Mouse (Mus musculus) myocyte (in vitro differentiated cells): ENCODE measurements at regions not wholly inside any gene's neighbourhood (a gene's known extent, or its start where the extent isn't known, plus 50 kb on each side); places are given as distances from the start of the nearest gene placed in this dataset.
"Not testable (repeated sequence)": the region's sequence is repeated elsewhere in the genome, so short reads cannot be mapped to it uniquely, and the experiment has no call there.

Source experiments
- H3K27me3 ChIP-seq: one replicate; pipeline ENCODE4 v1.6.1; 2011; ENCODE audit not compliant: control insufficient read depth, insufficient read depth, insufficient read length
- H3K36me3 ChIP-seq: one replicate; pipeline ENCODE4 v1.6.1; 2011; ENCODE audit not compliant: control insufficient read depth, insufficient read depth
- H3K4me2 ChIP-seq: one replicate; pipeline ENCODE4 v1.6.1; 2011; ENCODE audit warnings: low read depth, control low read depth
- H3K4me3 ChIP-seq: one replicate; pipeline ENCODE4 v1.5.1; 2011; ENCODE audit warnings: mild to moderate bottlenecking, control low read depth, moderate library complexity
- H3K79me2 ChIP-seq: one replicate; pipeline ENCODE4 v1.6.1; 2011; ENCODE audit not compliant: control insufficient read depth, insufficient read depth
- H3ac ChIP-seq: one replicate; pipeline ENCODE4 v1.6.1; 2011; ENCODE audit not compliant: control insufficient read depth, insufficient read length
- CEBPB ChIP-seq: IDR thresholded peaks from 2 replicates; pipeline ENCODE4 v1.6.1; 2011; ENCODE audit warnings: mild to moderate bottlenecking, moderate library complexity; ENCODE audit not compliant: poor library complexity, insufficient read depth, severe bottlenecking
- E2F4 ChIP-seq: IDR thresholded peaks from one replicate; pipeline ENCODE4 v1.6.1; 2011; ENCODE audit warnings: mild to moderate bottlenecking, control low read depth, moderate library complexity; ENCODE audit not compliant: insufficient read depth
- MAX ChIP-seq: IDR thresholded peaks from one replicate; pipeline ENCODE4 v1.6.1; 2011; ENCODE audit warnings: low read depth, mild to moderate bottlenecking, control low read depth
- MYOD1 ChIP-seq, 3 experiments: IDR thresholded peaks; one replicate each; pipeline ENCODE4 v1.6.1; 2011; ENCODE audit warnings: control low read depth in 2 of 3, low read depth in 2 of 3, mild to moderate bottlenecking in 2 of 3, moderate library complexity in 1 of 3; ENCODE audit not compliant: insufficient read length in 2 of 3, control insufficient read depth in 1 of 3
- MYOG ChIP-seq, 3 experiments: IDR thresholded peaks; one replicate each; pipeline ENCODE4 v1.6.1; 2011; ENCODE audit warnings: control low read depth in 2 of 3, low read depth in 2 of 3, mild to moderate bottlenecking in 2 of 3; ENCODE audit not compliant: insufficient read length in 2 of 3, control insufficient read depth in 1 of 3, insufficient read depth in 1 of 3
- POLR2A ChIP-seq: IDR thresholded peaks from one replicate; pipeline ENCODE4 v1.6.1; 2011; ENCODE audit warnings: low read depth, mild to moderate bottlenecking, control low read depth, moderate library complexity; ENCODE audit not compliant: insufficient read length
- POLR2AphosphoS2 ChIP-seq: IDR thresholded peaks from one replicate; pipeline ENCODE4 v1.6.1; 2011; ENCODE audit warnings: low read depth, control low read depth; ENCODE audit not compliant: insufficient read length
- REST ChIP-seq: IDR thresholded peaks from one replicate; pipeline ENCODE4 v1.6.1; 2011; ENCODE audit warnings: mild to moderate bottlenecking, control low read depth, moderate library complexity; ENCODE audit not compliant: insufficient read depth, insufficient read length
- SRF ChIP-seq: IDR thresholded peaks from one replicate; pipeline ENCODE4 v1.6.1; 2011; ENCODE audit warnings: low read depth; ENCODE audit not compliant: control insufficient read depth, insufficient read length
- TCF12 ChIP-seq: IDR thresholded peaks from one replicate; pipeline ENCODE4 v1.6.1; 2011; ENCODE audit warnings: mild to moderate bottlenecking, control low read depth; ENCODE audit not compliant: poor library complexity, insufficient read depth, severe bottlenecking
- TCF3 ChIP-seq: IDR thresholded peaks from one replicate; pipeline ENCODE4 v1.6.1; 2011; ENCODE audit warnings: low read depth, control low read depth; ENCODE audit not compliant: insufficient read length
- USF1 ChIP-seq: IDR thresholded peaks from one replicate; pipeline ENCODE4 v1.6.1; 2011; ENCODE audit warnings: low read depth, mild to moderate bottlenecking, control low read depth, moderate library complexity

GRCm38 (mm10) chr2:146723671-146724070 is 132.0 kb upstream of the Kiz start:
- Histone ChIP-seq H3K79me2 (no peaks in the 10 kb centered on the region), H3K36me3 (no peaks in the 10 kb centered on the region), H3K4me3 (no peak overlapping the region), H3K27me3 (no peaks in the 10 kb centered on the region), H3K4me2 (no peak overlapping the region), H3ac (no peak overlapping the region)
- TF ChIP-seq REST: no peak
- TF ChIP-seq MAX: no peak
- TF ChIP-seq SRF: no peak
- TF ChIP-seq TCF3: no peak
- no peak for TF ChIP-seq TCF12
- TF ChIP-seq MYOG (IDR thresholded peaks at IDR 0.05; ENCODE audit: control insufficient read depth in 1 of 3, insufficient read depth in 1 of 3, insufficient read length in 2 of 3, low read depth in 2 of 3): no peak
- TF ChIP-seq USF1: no peak
- no peak for TF ChIP-seq POLR2A
- TF ChIP-seq CEBPB: no peak

- H3K79me2 ChIP-seq: no peaks in the 10 kb centered on the region
- H3K4me2 ChIP-seq: no peak overlapping the region
- H3K4me3 ChIP-seq: no peak overlapping the region
- no peaks in the 10 kb centered on the region for H3K27me3 ChIP-seq
- TF ChIP-seq POLR2A: no peak
- TF ChIP-seq E2F4: no peak
- no peak for TF ChIP-seq MYOD1 (IDR thresholded peaks at IDR 0.05; ENCODE audit: control insufficient read depth in 1 of 3, insufficient read length in 2 of 3, low read depth in 2 of 3)
- no peak for TF ChIP-seq TCF3
- TF ChIP-seq CEBPB: no peak
- no peak overlapping the region for H3ac ChIP-seq
- no peaks in the 10 kb centered on the region for H3K36me3 ChIP-seq
Observed at GRCm38 (mm10) chr2:146724142-146724679, 131.5 kb upstream of the Kiz start.

GRCm38 (mm10) chr2:146724924-146725555 is 130.6 kb upstream of the Kiz start:
- no peaks in the 10 kb centered on the region for H3K27me3 ChIP-seq
- H3K4me2 ChIP-seq: no peak overlapping the region
- H3K4me3 ChIP-seq: no peak overlapping the region
- TF ChIP-seq TCF3: no peak
- no peak for TF ChIP-seq E2F4
- TF ChIP-seq MYOG (IDR thresholded peaks at IDR 0.05; ENCODE audit: control insufficient read depth in 1 of 3, insufficient read depth in 1 of 3, insufficient read length in 2 of 3, low read depth in 2 of 3): no peak
- no peak for TF ChIP-seq REST
- TF ChIP-seq SRF: no peak
- no peak for TF ChIP-seq CEBPB
- H3K36me3 ChIP-seq: no peaks in the 10 kb centered on the region
- H3ac ChIP-seq: no peak overlapping the region
- no peaks in the 10 kb centered on the region for H3K79me2 ChIP-seq

- no peaks in the 10 kb centered on the region for H3K79me2 ChIP-seq
- no peak overlapping the region for H3K4me3 ChIP-seq
- TF ChIP-seq E2F4 (no peak), USF1 (no peak), REST (no peak), MYOG (IDR thresholded peaks at IDR 0.05; ENCODE audit: control insufficient read depth in 1 of 3, insufficient read depth in 1 of 3, insufficient read length in 2 of 3, low read depth in 2 of 3) (no peak), CEBPB (no peak), SRF (no peak), MAX (no peak), POLR2AphosphoS2 (no peak), TCF12 (no peak), MYOD1 (IDR thresholded peaks at IDR 0.05; ENCODE audit: control insufficient read depth in 1 of 3, insufficient read length in 2 of 3, low read depth in 2 of 3) (no peak), TCF3 (no peak)
- no peaks in the 10 kb centered on the region for H3K36me3 ChIP-seq
- H3K27me3 ChIP-seq: no peaks in the 10 kb centered on the region
- H3K4me2 ChIP-seq: no peak overlapping the region
- no peak overlapping the region for H3ac ChIP-seq
Observed at GRCm38 (mm10) chr2:146728693-146729092, 127.0 kb upstream of the Kiz start.

- H3ac ChIP-seq: no peak overlapping the region
- no peaks in the 10 kb centered on the region for H3K36me3 ChIP-seq
- TF ChIP-seq REST: no peak
- TF ChIP-seq POLR2A: no peak
- H3K4me3 ChIP-seq: no peak overlapping the region
- H3K4me2 ChIP-seq: no peak overlapping the region
- no peaks in the 10 kb centered on the region for H3K27me3 ChIP-seq
- H3K79me2 ChIP-seq: no peaks in the 10 kb centered on the region
Observed at GRCm38 (mm10) chr2:146731081-146731480, 124.6 kb upstream of the Kiz start.

GRCm38 (mm10) chr2:146732891-146733290 is 122.8 kb upstream of the Kiz start:
- H3K4me2 ChIP-seq, H3K27me3 ChIP-seq, H3K36me3 ChIP-seq, H3K4me3 ChIP-seq, H3K79me2 ChIP-seq, H3ac ChIP-seq: not testable (repeated sequence)
